In genomic region chr11:51588833-51589232, GRCm38 (mm10) we compare ENCODE assay signal across 30 mouse cellular contexts. TPM values are rescaled to one million over a fixed set of nuclear protein-coding genes. Genes with fewer than 3 reads are reported as not detected.
A peak's percentile ranks its signal among the peaks of the same experiment; 100 is the strongest.
DNase-seq lines count a peak whose midpoint lies in the region; ATAC-seq and TF ChIP-seq lines count a peak whose summit lies in the region.
"Had no signal": no experiment of that assay in that cellular context is flagged by ENCODE, and none has a peak within 500 bp of the region (broad histone marks: within the 10 kb centered on the region; RNA-seq: fewer than 3 reads in every experiment).

No protein-coding gene starts in this region.

- H3K4me3 ChIP-seq in E14TG2a.4 (replicated peaks; ENCODE audit: low read length), result no peak overlapping the region
- H3K4me3 ChIP-seq in MEL (ENCODE audit: control insufficient read depth in 1 of 2, insufficient read depth in 1 of 2, low read depth in 2 of 2, low read length in 2 of 2), result no peak overlapping the region
- H3K4me3 ChIP-seq in midbrain, embryonic 15.5 days, result no peak overlapping the region
- H3K4me3 ChIP-seq: heart, embryonic 10.5 days; heart, embryonic 15.5 days; hindbrain, embryonic 12.5 days; intestine, embryonic 15.5 days; kidney, embryonic 15.5 days; limb, embryonic 12.5 days; midbrain, embryonic 13.5 days; neural tube, embryonic 15.5 days had no signal

- H3K4me1 ChIP-seq in E14TG2a.4 (replicated peaks; ENCODE audit: low read depth, low read length) (peaks cover 62% of the 10 kb centered on the region), MEL (ENCODE audit: control insufficient read depth in 1 of 2, insufficient read depth in 2 of 2, low read length in 2 of 2) (no peaks in the 10 kb centered on the region; a peak in 1 of 4 replicates)
- peaks cover 19% of the 10 kb centered on the region for H3K4me1 ChIP-seq in midbrain, embryonic 15.5 days

- H3K9me3 ChIP-seq in E14TG2a.4 (ENCODE audit: low read length), result no peaks in the 10 kb centered on the region
- no peaks in the 10 kb centered on the region for H3K9me3 ChIP-seq in MEL (replicated peaks; ENCODE audit: insufficient read depth, low read length)
- H3K9me3 ChIP-seq in midbrain, embryonic 15.5 days, result no peaks in the 10 kb centered on the region
- H3K9me3 ChIP-seq: heart, embryonic 10.5 days; heart, embryonic 15.5 days; hindbrain, embryonic 12.5 days; intestine, embryonic 15.5 days; kidney, embryonic 15.5 days; midbrain, embryonic 13.5 days; neural tube, embryonic 15.5 days had no signal

- H3K4me2 ChIP-seq in midbrain, embryonic 15.5 days, result no peak overlapping the region
- H3K4me2 ChIP-seq: heart, embryonic 15.5 days; hindbrain, embryonic 12.5 days; intestine, embryonic 15.5 days; kidney, embryonic 15.5 days; limb, embryonic 12.5 days; midbrain, embryonic 13.5 days; neural tube, embryonic 15.5 days had no signal

- no peak for ATAC-seq in midbrain, embryonic 15.5 days (replicated peaks)
- ATAC-seq: forebrain, embryonic 14.5 days; hindbrain, postnatal 0 days; intestine, embryonic 15.5 days; midbrain, embryonic 13.5 days; Patski had no signal

- no peak for TF ChIP-seq POLR2A in MEL (IDR thresholded peaks at IDR 0.05; ENCODE audit: control insufficient read depth in 1 of 2, insufficient read depth in 1 of 2, low read depth in 1 of 2, low read length in 2 of 2, poor library complexity in 1 of 2)

- TF ChIP-seq EP300 in MEL (IDR thresholded peaks at IDR 0.05; ENCODE audit: low read depth in 1 of 2, low read length in 2 of 2), result no peak

- no peak overlapping the region for H3K27ac ChIP-seq in MEL (ENCODE audit: control insufficient read depth, low read depth, low read length)
- H3K27ac ChIP-seq in midbrain, embryonic 15.5 days, result no peak overlapping the region
- H3K27ac ChIP-seq: heart, embryonic 10.5 days; heart, embryonic 15.5 days; hindbrain, embryonic 12.5 days; hindbrain, postnatal 0 days; intestine, embryonic 15.5 days; kidney, embryonic 15.5 days; limb, embryonic 12.5 days; macrophage; midbrain, embryonic 13.5 days; neural tube, embryonic 15.5 days had no signal

- no peak overlapping the region for H3K9ac ChIP-seq in MEL (ENCODE audit: control insufficient read depth, low read depth, low read length, poor library complexity, severe bottlenecking)
- no peak overlapping the region for H3K9ac ChIP-seq in midbrain, embryonic 15.5 days
- H3K9ac ChIP-seq: heart, embryonic 15.5 days; hindbrain, embryonic 12.5 days; intestine, embryonic 15.5 days; kidney, embryonic 15.5 days; limb, embryonic 12.5 days; midbrain, embryonic 13.5 days; neural tube, embryonic 15.5 days had no signal

- TF ChIP-seq CTCF in E14TG2a.4 (conservative IDR thresholded peaks at IDR 0.05; ENCODE audit: low read length), result peak; percentile 41
- TF ChIP-seq CTCF in MEL (IDR thresholded peaks at IDR 0.05 in 2 of 3, conservative IDR thresholded peaks at IDR 0.05 in 1 of 3; ENCODE audit: control insufficient read depth in 1 of 3, insufficient read depth in 1 of 3, low read depth in 2 of 3, low read length in 3 of 3, poor library complexity in 1 of 3, severe bottlenecking in 1 of 3), result peak in 2 of 3 experiments; percentile 36 to 43; a peak in 4 of 6 replicates

- H3K27me3 ChIP-seq in E14TG2a.4 (ENCODE audit: insufficient read depth, low read length) (no peaks in the 10 kb centered on the region), MEL (ENCODE audit: control insufficient read depth in 1 of 2, insufficient read depth in 2 of 2, low read length in 2 of 2) (no peaks in the 10 kb centered on the region)
- H3K27me3 ChIP-seq in midbrain, embryonic 15.5 days (replicated peaks), result no peaks in the 10 kb centered on the region
- H3K27me3 ChIP-seq: heart, embryonic 15.5 days; hindbrain, embryonic 12.5 days; intestine, embryonic 15.5 days; kidney, embryonic 15.5 days; limb, embryonic 12.5 days; midbrain, embryonic 13.5 days; neural tube, embryonic 15.5 days; Patski had no signal

- peaks cover 82% of the 10 kb centered on the region for H3K36me3 ChIP-seq in E14TG2a.4 (ENCODE audit: insufficient read depth, low read length)
- peaks cover 4 to 43% of the 10 kb centered on the region in 2 experiments for H3K36me3 ChIP-seq in MEL (ENCODE audit: control insufficient read depth in 1 of 2, insufficient read depth in 2 of 2, low read length in 2 of 2)
- peaks cover 34% of the 10 kb centered on the region for H3K36me3 ChIP-seq in midbrain, embryonic 15.5 days (replicated peaks)

- TF ChIP-seq RAD21 in MEL (IDR thresholded peaks at IDR 0.05; ENCODE audit: low read depth, low read length), result no peak

- peak; percentile 4 for DNase-seq in kidney, adult 9 months
- DNase-seq in kidney, adult 18-20 months, result no peak
- DNase-seq in MEL (ENCODE audit: low read depth, low spot score), result peak; percentile 73
- DNase-seq in naive thymus-derived CD4-positive, alpha-beta T cell, adult 2 months (ENCODE audit: low read depth), result peak; percentile 33
- no peak for DNase-seq in left cerebral cortex, adult 8-10 months (ENCODE audit: low spot score in 2 of 2)
- DNase-seq: adrenal gland, postnatal 25 days; cerebellum, adult 18-20 months; cerebellum, postnatal 25 days; gastrocnemius, postnatal 25 days; heart, adult 11 months; kidney, postnatal 4 days; layer of hippocampus, postnatal 36 days; retina, postnatal 1 day; spleen, adult 18-20 months; thymus, adult 18-20 months; thymus, postnatal 25 days had no signal

- WGBS in midbrain, embryonic 15.5 days, result 96% methylated on average over 3 of the region's 3 CpGs

- H3K79me2 ChIP-seq in MEL (ENCODE audit: control insufficient read depth, insufficient read depth, low read length, poor library complexity), result peaks cover 21% of the 10 kb centered on the region

TF ChIP-seq in MEL, 35 proteins besides CTCF, POLR2A, EP300 and RAD21 (continues in another document):
- no peak for TF ChIP-seq POLR2AphosphoS5 (IDR thresholded peaks at IDR 0.05; ENCODE audit: borderline replicate concordance, low read depth, low read length)
- no peak for TF ChIP-seq MYC (IDR thresholded peaks at IDR 0.05; ENCODE audit: low read depth, low read length)
- TF ChIP-seq SMC3 (IDR thresholded peaks at IDR 0.05; ENCODE audit: low read depth, low read length), result peak; percentile 20; the same call in 1 of the 2 replicates
- no peak for TF ChIP-seq USF1 (IDR thresholded peaks at IDR 0.05; ENCODE audit: low read depth, low read length)
- TF ChIP-seq HCFC1 (IDR thresholded peaks at IDR 0.05; ENCODE audit: low read depth, low read length), result no peak
- TF ChIP-seq MAX (IDR thresholded peaks at IDR 0.05; ENCODE audit: low read length), result no peak
- TF ChIP-seq NRF1 (IDR thresholded peaks at IDR 0.05; ENCODE audit: insufficient read depth, low read depth, low read length, poor library complexity, severe bottlenecking), result no peak
- TF ChIP-seq GABPA (IDR thresholded peaks at IDR 0.05; ENCODE audit: low read depth, low read length), result no peak
- 0 out of 2 replicates have a peak, but pooled peaks have one; percentile 32 for TF ChIP-seq TBP (IDR thresholded peaks at IDR 0.05; ENCODE audit: low read depth, low read length)
- TF ChIP-seq E2F4 (IDR thresholded peaks at IDR 0.05; ENCODE audit: borderline replicate concordance, low read depth, low read length), result no peak
- TF ChIP-seq CHD2 (IDR thresholded peaks at IDR 0.05; ENCODE audit: low read length), result no peak
- no peak for TF ChIP-seq TAL1 (IDR thresholded peaks at IDR 0.05; ENCODE audit: low read length)
- TF ChIP-seq ZKSCAN1 (IDR thresholded peaks at IDR 0.05; ENCODE audit: low read depth, low read length), result no peak
- no peak for TF ChIP-seq ZMIZ1 (IDR thresholded peaks at IDR 0.05; ENCODE audit: low read depth, low read length)
- no peak for TF ChIP-seq RCOR1 (IDR thresholded peaks at IDR 0.05; ENCODE audit: low read depth, low read length)
- TF ChIP-seq USF2 (IDR thresholded peaks at IDR 0.05; ENCODE audit: borderline replicate concordance in 1 of 2, insufficient read depth in 1 of 2, low read depth in 1 of 2, low read length in 2 of 2), result no peak
- no peak for TF ChIP-seq KAT2A (conservative IDR thresholded peaks at IDR 0.05; ENCODE audit: low read depth, low read length)
- no peak for TF ChIP-seq BHLHE40 (IDR thresholded peaks at IDR 0.05; ENCODE audit: borderline replicate concordance, low read depth, low read length)
- TF ChIP-seq JUND (IDR thresholded peaks at IDR 0.05; ENCODE audit: low read depth, low read length), result no peak
- TF ChIP-seq MXI1 (IDR thresholded peaks at IDR 0.05; ENCODE audit: low read depth, low read length), result no peak
- no peak for TF ChIP-seq MAZ (IDR thresholded peaks at IDR 0.05; ENCODE audit: low read depth, low read length)
- TF ChIP-seq CHD1 (IDR thresholded peaks at IDR 0.05; ENCODE audit: low read depth, low read length), result no peak
- no peak for TF ChIP-seq POLR2AphosphoS2 (IDR thresholded peaks at IDR 0.05; ENCODE audit: low read length)

RNA-seq across cellular contexts. Expression of gene Phykpl, which starts 4.3 kb away (rescaled TPM):
- total RNA-seq in MEL (2012; rRNA removed), result 17.2 and 22.7 TPM in 2 replicates
- polyA plus RNA-seq in MEL (2012; ENCODE audit: insufficient read depth in 1 of 2, insufficient read length in 2 of 2, low read depth in 1 of 2, low replicate concordance in 2 of 2, missing spikeins in 1 of 2), result 10 to 100 TPM in 1 of 2 experiments, not detected in 1; 23.0 TPM
- polyA plus RNA-seq in midbrain, embryonic 15.5 days (2015; fragmentation: Nextera tagmentation; extraction: Ambion mirVana), result 9.7 and 12.0 TPM in 2 replicates
- 1 to 10 TPM; 5.9 to 8.5 (median 6.5) TPM for total RNA-seq in left cerebral cortex, adult 8-10 months (2022)

RNA-seq across cellular contexts. Expression of gene Hnrnpab, which starts 17.8 kb away (rescaled TPM):
- total RNA-seq in MEL (2012; rRNA removed), result 894 and 908 TPM in 2 replicates
- polyA plus RNA-seq in MEL (2012; ENCODE audit: insufficient read depth in 1 of 2, insufficient read length in 2 of 2, low read depth in 1 of 2, low replicate concordance in 2 of 2, missing spikeins in 1 of 2), result 1,000 to 10,000 TPM in 1 of 2 experiments, 100 to 1,000 TPM in 1; 184 to 1,104 TPM
- polyA plus RNA-seq in midbrain, embryonic 15.5 days (2015; fragmentation: Nextera tagmentation; extraction: Ambion mirVana), result 353 and 380 TPM in 2 replicates
- total RNA-seq in left cerebral cortex, adult 8-10 months (2022), result 100 to 1,000 TPM; 113 to 139 (median 126) TPM

RNA-seq across cellular contexts. Expression of gene Nhp2, which starts 30.7 kb away (rescaled TPM):
- 588 and 649 TPM in 2 replicates for total RNA-seq in MEL (2012; rRNA removed)
- polyA plus RNA-seq in MEL (2012; ENCODE audit: insufficient read depth in 1 of 2, insufficient read length in 2 of 2, low read depth in 1 of 2, low replicate concordance in 2 of 2, missing spikeins in 1 of 2), result 1,000 to 10,000 TPM in 1 of 2 experiments, 100 to 1,000 TPM in 1; 739 to 6,489 TPM
- polyA plus RNA-seq in midbrain, embryonic 15.5 days (2015; fragmentation: Nextera tagmentation; extraction: Ambion mirVana), result 91.5 and 95.2 TPM in 2 replicates
- total RNA-seq in left cerebral cortex, adult 8-10 months (2022), result 10 to 100 TPM; 50.4 to 57.4 (median 53.6) TPM

RNA-seq across cellular contexts. Expression of gene Rmnd5b, which starts 46.9 kb away (rescaled TPM):
- total RNA-seq in MEL (2012; rRNA removed), result 52.5 and 55.1 TPM in 2 replicates
- polyA plus RNA-seq in MEL (2012; ENCODE audit: insufficient read depth in 1 of 2, insufficient read length in 2 of 2, low read depth in 1 of 2, low replicate concordance in 2 of 2, missing spikeins in 1 of 2), result 10 to 100 TPM in 1 of 2 experiments, not detected in 1; 63.0 TPM
- 83.7 and 89.3 TPM in 2 replicates for polyA plus RNA-seq in midbrain, embryonic 15.5 days (2015; fragmentation: Nextera tagmentation; extraction: Ambion mirVana)
- total RNA-seq in left cerebral cortex, adult 8-10 months (2022), result 10 to 100 TPM; 48.2 to 59.4 (median 54.7) TPM

Comparison
In these comparisons a context has a peak if more than half of its experiments do, and no peak if none do; other contexts are left out.
1. DNase-seq: peak in kidney, adult 9 months (single experiment), MEL (single experiment) and naive thymus-derived CD4-positive, alpha-beta T cell, adult 2 months (single experiment); none in kidney, adult 18-20 months (single experiment) and left cerebral cortex, adult 8-10 months (0 of 2).
2. RNA of gene Nhp2, which starts 30.7 kb away (total RNA-seq): 588 to 649 TPM in MEL; 50.4 to 57.4 TPM in left cerebral cortex, adult 8-10 months; every median in the first group is over 10 times any median in the second.